Mouse (Mus musculus): ENCODE results near the gene Cpeb1. TPM values are rescaled to one million over a fixed set of nuclear protein-coding genes. Genes with fewer than 3 reads are reported as not detected.

Gene Cpeb1
- 0.05 and 0.07 TPM in 2 replicates for polyA plus RNA-seq (2012; rRNA removed)

DNA sequence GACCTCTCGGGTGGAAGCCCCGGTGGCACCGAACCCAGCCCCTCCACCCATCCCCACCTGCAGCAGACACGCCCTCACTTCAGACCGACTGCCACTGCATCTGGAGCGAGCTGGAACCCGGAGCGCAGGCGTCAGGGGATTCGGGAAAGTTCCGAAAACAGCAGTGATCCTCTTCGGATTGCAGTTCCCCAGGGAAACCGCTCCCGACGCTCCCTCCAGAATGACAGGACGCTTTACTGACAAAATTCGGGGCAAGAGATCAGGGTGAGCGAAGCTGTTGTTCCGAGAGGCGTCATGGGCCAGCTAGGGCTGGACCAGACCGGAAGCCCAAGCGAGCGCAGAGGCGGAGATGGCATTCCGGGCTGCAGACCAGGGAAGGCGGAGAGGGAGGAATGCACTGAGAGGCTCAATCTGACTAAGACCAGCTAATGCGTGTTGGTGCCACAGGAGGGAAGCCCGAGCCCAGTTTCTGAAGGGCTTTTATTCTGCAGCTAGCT, at the start of gene Cpeb1:
Gene Cpeb1, minus strand, starts transcription at position 311 of the 497 bp plus-strand sequence.

DNA sequence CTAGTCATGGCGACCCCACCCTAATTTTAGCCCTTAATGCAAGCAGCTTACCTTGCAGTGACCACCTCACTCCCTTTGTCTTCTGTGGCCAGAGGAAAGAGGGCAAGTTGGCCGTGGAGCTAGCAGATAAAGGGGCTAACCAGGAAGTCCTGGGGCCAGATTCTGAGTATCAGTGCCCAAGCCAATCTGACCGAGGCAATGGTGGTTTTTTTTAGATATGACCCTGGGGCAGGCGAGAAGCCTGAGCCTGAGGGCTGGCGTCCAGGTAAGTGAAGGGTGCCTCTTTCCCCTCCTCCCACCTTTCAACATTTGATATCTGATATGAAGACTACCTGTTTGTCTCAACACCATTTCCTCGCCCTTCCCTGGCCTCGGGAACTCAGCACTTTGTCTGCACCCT, 42.9 kb upstream of the Cpeb1 start, which contains the start of gene BC048679:
Gene BC048679, minus strand, starts transcription at position 101 of the 400 bp plus-strand sequence.

DNA sequence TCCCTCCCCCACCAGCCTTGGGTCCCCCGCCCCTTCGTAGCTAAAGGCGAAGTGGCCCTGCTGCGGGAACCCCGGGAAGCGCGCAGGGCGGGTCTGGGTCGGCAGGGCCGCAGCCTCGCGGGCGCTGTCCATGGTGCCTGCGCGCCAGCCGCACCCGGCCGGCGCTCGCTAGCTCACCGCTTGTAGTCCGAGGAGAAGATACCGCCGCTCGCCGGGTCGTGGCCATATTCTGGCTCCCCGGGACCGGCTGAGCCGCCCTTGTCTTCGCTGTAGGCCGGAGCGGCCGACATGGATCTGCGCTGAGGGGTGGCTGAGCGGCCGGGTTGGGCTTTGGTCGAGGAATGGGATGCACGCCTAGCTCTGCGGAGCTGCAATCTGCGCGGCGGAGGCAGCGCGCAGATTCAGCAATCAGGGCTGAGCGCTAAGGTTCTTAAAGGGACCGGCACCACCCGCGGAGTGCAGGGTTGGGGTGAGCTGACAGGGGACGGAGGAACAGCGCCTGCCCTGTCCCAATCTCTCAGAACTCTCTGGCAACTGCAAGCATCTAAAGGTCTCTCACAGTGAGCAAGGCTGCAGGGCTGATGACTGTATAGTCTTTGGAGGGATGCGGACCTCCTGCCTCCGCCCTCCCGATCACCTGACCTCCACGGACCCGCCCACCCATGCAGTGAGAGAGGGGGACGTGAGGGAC, 38.2 kb upstream of the Cpeb1 start, which contains the start of gene Ap3b2:
Gene Ap3b2, minus strand, starts transcription at position 595 of the 691 bp plus-strand sequence.

DNA sequence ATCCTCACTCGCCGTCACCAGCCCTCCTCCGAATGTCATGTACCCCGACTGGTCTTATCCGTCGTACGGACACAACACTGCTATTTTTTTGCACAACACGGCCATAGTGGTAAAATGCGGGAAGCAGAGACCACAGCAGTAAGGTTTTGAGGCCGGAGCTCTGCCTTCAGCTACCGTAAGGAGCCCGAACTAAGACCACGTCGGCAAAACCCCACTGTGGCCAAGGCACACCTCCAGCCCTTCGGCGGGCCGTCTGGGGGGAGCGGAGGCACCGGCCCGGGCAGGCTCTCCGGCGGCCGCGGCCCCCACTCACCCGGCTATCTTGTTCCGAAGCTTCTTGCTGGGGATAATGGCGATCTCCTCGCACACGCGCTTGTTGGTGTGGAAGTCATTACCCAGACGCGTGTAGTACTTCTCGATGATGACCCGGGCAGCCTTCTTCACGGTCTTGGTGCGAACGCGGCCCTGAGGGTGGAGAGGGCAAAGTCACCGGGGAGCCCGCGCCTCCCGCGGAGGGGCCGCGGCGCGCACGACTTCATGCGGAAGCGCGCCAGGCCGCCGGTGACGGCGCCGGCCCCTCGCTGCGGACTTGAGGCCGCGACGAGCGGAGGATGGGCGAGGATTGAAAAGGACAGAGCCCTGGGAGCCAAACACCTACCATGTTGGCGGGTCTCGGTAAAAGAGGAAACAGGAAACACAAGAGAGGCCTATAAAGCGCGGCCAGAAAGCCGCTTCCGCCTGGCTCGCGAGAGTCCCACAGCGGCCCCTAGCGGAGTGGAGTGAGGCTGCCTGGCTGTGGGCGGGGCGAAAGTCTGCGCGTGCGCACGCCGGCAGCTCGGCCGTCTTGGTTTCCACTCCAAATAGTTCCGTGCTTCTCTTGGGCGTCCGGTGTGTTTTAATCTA, 110.5 kb downstream of the Cpeb1 start, which contains the start of gene Rps17:
Gene Rps17, minus strand, starts transcription at position 711 of the 903 bp plus-strand sequence.

Other genes starting within 250 kb of the Cpeb1 start
- gene Pde8a, start 241.9 kb downstream of the Cpeb1 start, polyA plus RNA-seq (2012; rRNA removed): 1.7 and 2.1 TPM in 2 replicates
- 1,499 and 1,620 TPM in 2 replicates for gene Rps17, start 110.2 kb downstream of the Cpeb1 start, polyA plus RNA-seq (2012; rRNA removed)
- gene Ap3b2, start 38.5 kb upstream of the Cpeb1 start, polyA plus RNA-seq (2012; rRNA removed): 0.06 and 0.14 TPM in 2 replicates
- 0.09 TPM in 1 of 2 replicates, not detected in the other for gene BC048679, start 42.8 kb upstream of the Cpeb1 start, polyA plus RNA-seq (2012; rRNA removed)
- gene Fsd2, start 111.5 kb upstream of the Cpeb1 start, polyA plus RNA-seq (2012; rRNA removed): 0.08 and 0.09 TPM in 2 replicates
- 6.4 and 6.8 TPM in 2 replicates for gene Whamm, start 115.8 kb upstream of the Cpeb1 start, polyA plus RNA-seq (2012; rRNA removed)